Mouse (Mus musculus): ENCODE measurements at regions not wholly inside any gene's neighbourhood (a gene's known extent, or its start where the extent isn't known, plus 50 kb on each side); places are given as distances from the start of the nearest gene placed in this dataset.

DNA sequence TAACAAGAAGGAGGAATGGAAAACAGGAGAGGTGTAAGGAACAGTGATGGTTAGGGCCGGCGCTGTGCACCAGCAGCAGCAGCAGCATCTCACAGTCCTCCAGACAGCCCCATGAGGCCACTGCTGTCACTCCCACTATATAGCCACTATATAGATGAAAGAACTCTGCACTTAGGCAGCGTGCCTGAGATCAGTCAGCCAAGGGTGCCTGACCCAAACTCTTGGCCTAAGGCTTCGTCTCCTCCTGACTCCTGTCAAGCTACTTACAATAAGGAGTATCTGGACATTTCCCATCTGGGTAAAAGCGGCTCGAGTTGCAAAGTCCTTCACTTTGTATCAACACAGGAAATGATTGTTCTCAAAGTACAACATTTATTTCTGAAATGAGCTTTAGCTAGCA lies 100.8 kb upstream of the Selenok start:
- no peak for DNase-seq (ENCODE audit: low spot score in 2 of 2)

DNA sequence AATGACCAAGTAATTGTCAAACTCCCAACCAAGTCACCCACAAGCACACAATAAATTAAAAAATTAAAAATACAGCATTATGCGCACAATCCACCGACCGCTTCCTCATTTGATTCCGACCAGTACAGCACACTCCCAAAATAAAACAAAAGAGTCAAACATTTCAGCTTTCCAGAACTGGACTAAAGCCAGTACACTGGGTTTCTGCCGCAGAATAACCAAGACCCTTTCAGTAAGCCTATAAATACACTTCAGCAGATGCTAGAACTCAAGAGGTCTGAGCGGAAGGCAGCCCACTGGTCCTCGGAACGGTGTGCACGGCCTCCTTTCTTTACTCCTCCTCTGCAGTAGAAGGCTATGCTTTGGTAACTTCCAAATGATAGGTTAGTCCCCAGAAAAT lies 98.2 kb upstream of the Selenok start:
- DNase-seq (ENCODE audit: low spot score in 2 of 2), result no peak

DNA sequence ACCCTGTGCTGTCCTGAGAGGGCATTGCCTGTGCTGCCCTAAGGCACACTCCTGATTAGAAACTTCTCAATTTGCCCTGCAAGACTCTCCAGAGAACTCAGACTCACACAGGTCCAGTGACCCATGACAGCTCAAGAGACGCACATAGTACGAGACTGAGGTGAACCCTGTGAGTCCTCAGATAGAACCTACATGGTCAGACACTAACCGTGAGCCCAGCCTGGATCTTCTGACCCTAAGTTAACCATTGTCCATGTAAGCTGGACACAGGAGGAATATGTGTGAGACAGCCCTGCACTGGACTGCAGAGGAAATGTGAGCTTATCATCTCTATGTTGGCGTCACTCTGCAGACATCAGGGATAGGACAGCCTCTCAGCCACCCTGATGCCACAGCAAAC lies 91.4 kb upstream of the Selenok start:
- DNase-seq (ENCODE audit: low spot score in 2 of 2), result no peak

DNA sequence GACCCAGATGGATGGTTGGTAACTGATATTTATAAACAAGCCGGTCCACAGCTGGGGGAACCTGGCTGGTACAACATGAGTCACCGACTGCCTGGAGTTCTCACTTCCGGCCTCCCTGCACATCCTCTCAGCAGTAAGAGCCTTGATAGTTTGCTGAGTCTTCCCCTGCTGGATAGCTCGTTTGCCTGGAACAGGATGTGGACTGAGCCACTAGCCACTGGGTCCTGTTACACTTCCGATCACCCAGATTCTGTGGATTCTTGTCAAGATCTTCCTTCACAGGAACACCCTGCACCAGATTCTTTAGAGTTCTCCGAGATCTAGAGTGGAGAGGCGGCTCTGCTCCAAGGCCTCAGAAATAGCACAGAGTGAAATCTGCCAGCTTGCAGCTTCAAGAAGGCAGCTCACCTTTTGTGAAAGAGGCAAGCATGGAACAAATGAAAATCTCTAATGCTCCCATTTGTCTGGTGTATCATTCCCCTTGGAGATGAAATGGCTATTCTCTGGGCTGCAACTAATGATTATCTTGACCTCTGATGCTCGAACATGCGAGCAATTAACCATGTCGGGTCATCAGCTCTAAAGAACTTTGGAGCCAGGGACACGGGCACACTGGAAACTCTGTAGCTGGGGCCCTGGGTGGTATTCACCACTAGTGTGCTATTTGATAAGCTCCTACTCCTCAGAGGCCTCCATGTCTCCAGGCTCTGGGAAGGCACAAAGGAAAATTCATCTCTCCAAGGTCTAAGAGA lies 90.3 kb upstream of the Selenok start:
- DNase-seq (ENCODE audit: low spot score in 2 of 2), result peak in 1 of 2 experiments; percentile 25

DNA sequence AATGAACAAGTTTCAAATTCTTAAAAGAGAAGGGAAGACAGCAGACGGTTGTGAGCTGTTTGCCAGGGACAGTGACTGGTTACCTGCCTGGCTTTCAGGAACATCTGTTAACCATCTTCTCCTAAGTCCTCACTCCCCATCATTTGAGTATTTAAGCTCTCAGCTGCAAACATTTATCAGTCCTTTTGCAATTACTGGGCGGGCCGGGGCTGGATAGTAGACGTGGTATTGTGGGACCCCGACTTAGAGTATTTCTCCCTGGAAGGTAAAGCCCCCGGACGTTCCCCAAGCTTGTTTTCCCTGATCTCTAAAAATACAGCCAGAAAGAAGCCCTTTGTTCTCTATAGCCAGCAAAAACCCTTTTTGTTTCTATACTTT lies 89.7 kb upstream of the Selenok start:
- DNase-seq (ENCODE audit: low spot score in 2 of 2), result no peak

DNA sequence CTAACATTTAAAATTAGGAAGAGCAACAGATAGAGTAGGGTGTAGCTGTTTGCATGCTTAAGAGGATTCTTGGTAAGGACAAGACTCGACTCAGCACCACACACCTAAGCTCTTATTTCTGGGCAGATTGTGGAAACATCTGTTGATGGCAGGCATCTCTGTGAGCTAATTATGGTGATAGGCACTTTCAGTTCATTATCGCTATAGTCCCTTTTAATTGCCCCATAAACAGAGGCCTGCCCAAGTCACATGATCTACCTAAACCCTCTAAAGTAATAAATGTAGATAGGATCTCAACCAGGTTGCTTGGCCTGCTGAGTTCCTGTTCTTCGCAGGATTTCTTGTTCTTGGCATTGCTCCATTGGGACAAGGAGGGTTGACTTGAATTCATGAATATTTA lies 88.8 kb upstream of the Selenok start:
- no peak for DNase-seq (ENCODE audit: low spot score in 2 of 2)

DNA sequence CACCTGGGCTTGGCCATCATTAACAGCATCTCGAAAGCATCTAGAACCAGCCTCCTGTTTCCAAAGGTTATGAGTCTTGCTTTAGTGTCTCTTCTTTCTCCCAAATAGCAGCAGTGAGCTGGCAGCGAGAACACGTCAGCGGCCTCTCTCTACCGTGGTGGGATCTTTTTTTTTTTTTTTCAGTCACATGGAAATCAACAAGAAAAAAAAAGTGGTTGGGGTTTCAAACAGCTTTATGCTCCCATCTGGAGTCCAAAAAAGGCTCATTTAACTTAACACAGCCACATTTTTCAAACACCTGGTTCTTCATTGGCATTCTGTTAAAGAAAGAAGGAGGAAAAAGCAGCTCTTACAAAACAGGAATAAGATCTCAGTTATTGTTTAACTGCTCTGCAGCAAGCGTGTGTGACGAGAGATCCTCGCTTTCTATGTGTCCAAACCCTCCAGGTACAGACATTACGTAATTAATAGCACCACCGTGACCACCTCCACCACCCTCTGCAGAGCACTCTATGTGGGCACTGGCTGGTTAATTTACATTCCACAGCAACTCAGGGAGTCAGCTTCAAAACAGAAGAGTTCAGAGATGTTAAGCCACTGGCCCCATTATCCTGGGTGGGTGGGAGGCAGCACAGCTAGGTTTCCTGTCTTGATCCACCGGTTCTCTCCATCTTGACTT lies 85.3 kb upstream of the Selenok start:
- peak in 1 of 2 experiments; percentile 38 for DNase-seq (ENCODE audit: low spot score in 2 of 2)

DNA sequence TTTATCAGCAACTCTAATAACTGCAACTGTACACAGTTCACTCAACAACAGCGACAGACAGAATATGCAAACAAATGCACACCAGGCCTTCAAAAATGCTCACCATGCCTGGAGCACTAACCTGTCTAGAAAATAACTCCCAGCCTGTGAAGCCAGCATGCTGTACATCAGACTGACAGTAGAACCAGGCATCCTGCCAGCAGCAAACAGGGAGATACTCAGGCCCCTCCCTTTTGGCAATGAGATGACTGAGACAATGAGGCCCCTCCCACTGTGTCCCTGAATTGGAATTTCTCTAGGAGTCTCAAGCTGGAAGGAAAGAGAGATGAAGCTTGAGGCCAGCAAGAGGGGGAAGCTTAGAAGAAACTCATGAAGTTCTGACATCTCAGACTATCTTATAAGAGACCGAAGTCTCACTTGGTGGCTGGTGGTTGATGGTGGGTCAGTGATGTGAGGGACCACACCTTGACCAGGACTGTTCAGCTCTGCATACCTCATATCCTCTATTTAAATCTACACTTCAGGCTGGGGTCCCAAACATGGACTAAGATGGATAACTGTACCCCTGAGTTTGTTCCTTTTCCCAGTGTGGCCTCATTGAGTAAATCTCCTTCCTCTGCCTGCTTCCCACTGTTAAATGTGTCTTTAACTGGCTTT lies 72.6 kb upstream of the Selenok start:
- peak in 1 of 2 experiments; percentile 44 for DNase-seq (ENCODE audit: low spot score in 2 of 2)

DNA sequence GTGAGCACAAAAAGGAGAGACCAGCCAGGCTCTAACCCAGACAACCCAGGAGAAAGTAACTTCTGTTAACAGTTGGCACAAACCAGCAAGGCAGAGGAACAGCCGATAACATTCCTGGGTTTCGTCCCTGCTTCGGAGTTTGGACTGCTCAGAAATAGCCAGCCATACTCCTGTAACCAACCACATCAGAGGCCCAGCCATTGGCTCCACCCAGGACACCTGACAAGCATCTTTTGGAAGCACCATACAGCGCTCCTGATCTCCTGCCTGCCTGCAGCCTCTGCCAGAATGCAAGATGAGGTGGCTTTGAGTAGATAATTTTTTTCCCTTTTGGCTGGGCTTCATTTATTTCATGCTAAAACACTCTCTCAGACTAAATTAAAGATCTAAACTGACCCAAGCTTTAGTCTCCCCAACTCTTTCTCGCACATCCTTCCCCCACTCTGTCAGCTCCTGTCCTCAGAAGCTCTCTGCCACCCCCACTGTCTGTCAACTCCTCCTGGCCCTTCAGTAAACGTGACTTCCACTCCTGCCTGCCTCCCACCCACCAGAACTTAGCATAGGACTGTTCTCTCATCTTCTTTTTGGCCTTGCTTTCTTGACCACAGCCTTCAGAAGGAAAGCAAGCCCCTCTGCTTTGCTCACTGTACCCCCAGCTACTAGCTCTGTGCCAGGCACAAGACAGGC lies 72.0 kb upstream of the Selenok start:
- DNase-seq (ENCODE audit: low spot score in 2 of 2), result no peak

DNA sequence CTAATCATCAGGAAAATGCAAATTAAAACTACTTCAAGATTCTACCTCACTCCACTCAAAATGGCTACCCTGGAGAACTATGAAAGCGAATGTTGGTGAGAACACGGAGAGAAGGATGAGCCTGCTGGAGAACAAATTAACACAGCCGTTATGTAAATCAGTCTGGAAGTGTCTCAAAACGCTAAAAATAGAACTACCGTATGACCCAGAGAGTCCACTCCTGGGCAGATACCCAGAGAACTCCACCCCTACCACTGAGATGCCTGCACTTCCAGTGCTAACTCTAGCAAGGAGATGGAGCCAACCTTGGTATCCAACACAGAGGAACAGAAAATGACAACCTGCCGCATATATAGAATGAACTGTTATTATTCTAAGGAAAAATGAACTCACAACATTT lies 67.2 kb upstream of the Selenok start:
- no peak for DNase-seq (ENCODE audit: low spot score in 2 of 2)

DNA sequence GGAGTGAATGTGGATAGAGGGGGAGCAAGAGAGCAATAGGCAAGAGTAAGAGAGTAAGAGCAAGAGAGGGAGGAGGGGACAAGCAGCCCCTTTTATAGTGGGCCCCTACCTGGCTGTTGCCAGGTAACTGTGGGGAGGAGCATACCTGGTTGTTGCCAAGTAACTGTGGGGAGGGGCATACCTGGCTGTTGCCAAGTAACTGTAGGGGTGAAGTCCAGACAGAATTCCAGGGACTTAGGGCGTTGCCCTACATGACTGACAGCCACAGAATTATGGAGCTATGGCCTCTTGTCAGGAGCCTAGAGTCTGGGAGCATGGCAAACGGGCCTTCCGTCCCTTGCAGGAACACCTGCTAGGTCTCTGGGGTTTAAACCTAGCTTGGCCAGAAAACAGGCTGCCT lies 64.5 kb upstream of the Selenok start:
- DNase-seq (ENCODE audit: low spot score in 2 of 2), result no peak

DNA sequence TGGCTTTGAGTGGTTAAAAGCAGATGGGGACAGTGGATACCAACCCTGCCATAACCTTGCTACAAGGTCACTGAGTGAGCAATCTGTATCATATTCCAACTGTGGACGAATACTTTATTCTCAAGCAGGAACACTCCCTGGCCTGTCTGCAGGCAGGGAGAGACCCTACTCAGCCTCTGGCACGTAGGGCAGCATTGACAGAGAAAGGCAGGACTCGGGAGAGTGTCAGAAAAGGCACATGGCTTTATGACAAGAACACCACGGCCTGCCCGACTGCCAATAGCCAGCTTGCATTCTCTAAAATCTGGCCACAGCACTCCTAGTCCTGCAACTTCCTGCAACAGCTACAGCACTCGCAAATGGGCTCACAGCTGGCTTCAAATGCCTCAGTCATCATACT lies 63.3 kb upstream of the Selenok start:
- no peak for DNase-seq (ENCODE audit: low spot score in 2 of 2)

DNA sequence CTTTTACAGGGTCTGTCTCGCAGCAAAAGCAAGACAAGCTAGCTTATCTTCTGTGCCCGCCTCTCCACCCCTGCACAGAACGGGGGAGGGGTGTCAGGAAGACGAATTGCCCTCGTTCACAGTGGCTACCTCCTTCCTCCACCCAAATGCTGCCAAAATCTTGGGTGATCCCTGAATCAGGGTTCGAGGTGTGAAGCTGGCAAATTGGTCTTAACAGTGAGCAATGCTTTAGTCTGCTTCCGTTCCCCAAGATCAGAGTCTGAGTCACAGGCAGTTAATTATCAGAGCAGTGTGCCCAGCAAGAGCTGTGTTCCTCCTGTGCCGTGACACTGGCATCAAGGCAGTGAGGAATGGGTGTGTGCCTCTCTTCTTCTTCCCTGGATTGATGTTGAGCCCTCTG lies 58.4 kb upstream of the Selenok start:
- no peak for DNase-seq (ENCODE audit: low spot score in 2 of 2)

Data from layer of hippocampus, adult 18-20 months (tissue).